Mouse (Mus musculus) common myeloid progenitor, adult 5-6 weeks (primary cell): Measurements from ENCODE around the gene Fam83c. TPM values are rescaled to one million over a fixed set of nuclear protein-coding genes. Genes with fewer than 3 reads are reported as not detected.

Experiments
- ATAC-seq: replicated peaks from 2 replicates; pipeline ENCODE4 v1.8.0; 2016; ENCODE audit warnings: low read depth, mild to moderate bottlenecking, moderate TSS enrichment, inconsistent platforms; ENCODE audit not compliant: poor library complexity, severe bottlenecking
- total RNA-seq: library from RNA; stranded (forward); fragments of 200-1000, 187-1606 nt; gene quantifications from 2 replicates; pipeline ENCODE4 v1.2.3, GENCODE M21; 2017

Gene Fam83c
- total RNA-seq, 1 experiment from 2014 or later = not detected

GRCm38 (mm10) chr2:155804053-155804452 lies 30.6 kb downstream of the Fam83c start:
- no peak for ATAC-seq

GRCm38 (mm10) chr2:155802761-155803160 lies 31.9 kb downstream of the Fam83c start:
- no peak for ATAC-seq

DNA sequence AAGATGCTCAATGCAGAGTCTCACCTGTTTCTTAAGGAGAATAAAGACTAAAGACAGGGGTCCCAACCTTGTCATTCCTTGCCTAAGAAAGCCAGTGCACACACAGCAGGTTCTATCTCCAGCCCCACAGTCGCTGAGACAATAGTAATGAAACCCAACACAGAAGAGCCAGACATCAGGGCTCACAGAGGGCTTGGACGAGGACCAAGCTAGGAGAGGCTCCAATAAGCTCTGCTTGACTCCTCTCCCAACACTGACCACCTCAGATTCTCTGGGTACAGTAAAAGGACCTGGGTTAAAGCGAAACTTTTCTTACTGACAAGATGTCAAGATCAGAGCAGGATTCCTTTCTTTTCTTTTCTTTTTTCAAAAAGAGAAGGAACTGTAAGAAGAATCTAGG lies 36.0 kb downstream of the Fam83c start:
- no peak for ATAC-seq

DNA sequence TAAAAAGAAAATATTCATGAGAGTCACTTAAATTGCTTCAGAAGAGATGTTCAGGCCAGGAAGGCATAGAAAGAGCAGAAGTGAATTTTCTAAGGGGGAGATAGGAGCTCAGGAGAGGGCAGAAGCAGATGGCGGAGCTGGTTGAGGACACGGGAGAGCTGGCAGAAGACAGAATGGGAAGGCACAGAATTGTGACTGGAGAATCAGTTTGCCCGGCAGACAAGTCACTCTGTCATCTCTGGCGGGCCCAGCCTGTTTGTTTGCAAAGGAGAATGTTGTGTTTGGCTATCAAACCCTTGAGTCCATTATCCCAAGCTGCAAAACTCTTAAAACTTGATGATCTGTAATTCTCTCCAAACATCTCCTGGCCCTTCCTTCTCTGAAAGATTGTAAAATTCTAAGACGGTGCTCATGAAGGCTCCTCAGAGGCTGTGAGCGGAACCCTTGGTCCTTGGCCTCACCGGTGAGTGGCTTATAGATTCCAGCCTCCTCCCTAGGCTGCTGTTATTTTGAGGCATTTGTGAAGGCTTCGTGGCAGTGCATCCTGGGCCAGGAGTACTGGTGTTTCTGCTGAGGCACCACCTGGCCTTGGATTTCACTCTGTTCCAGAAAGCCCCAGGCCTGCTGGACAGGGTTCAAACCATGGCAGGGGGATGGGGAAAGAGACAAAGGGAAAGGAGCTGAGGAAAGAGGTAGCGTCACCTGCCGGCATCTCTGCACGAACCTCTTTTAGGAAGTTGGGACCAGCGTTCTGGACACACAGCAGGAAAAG lies 39.8 kb downstream of the Fam83c start:
- no peak for ATAC-seq

DNA sequence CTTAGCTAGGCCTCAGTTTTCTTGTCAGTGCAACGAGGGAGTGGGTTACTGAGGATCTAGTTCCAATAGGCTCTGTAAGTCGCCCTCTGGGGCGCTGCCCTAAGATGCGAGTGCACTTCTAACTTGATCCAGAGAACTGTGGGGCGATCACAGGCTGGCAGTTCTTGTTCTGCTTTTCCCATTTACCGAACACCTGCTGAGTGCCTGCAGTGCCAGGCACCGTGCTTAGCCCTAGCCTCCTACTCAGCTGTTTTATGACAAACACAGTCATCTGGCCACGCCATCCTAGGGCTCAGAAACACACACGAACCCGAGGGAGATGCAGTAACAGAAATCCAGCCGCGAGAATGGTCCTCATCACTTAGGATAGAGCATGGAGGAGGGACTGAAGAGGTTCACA lies 41.8 kb downstream of the Fam83c start:
- ATAC-seq = 0 out of 2 replicates have a peak, but pooled peaks have one; percentile 15

GRCm38 (mm10) chr2:155787949-155788931 lies 46.4 kb downstream of the Fam83c start:
- ATAC-seq = no peak

DNA sequence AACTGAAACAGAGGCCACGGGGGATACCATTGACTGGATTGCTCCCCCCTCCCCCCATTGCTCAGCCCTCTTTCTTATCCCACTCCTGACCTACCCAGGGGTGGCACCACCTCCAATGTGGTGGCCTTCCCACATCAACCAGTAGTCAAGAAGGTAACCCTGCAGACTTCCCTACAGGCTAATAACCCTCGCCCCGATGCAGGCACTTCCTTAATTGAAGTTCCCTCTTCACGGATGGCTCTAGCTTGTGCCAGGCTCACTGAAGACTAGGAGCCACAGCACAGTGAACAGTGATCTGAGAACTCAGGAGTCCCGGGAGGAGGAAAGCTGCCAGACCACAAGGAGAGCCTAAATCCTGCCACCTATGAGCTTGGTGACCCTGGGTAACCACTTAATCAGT lies 47.7 kb downstream of the Fam83c start:
- ATAC-seq = peak; percentile 65; the same call in 1 of the 2 replicates

- no peak for ATAC-seq
These were observed 50.1 kb downstream of the Fam83c start for GRCm38 (mm10) chr2:155784534-155784933.

DNA sequence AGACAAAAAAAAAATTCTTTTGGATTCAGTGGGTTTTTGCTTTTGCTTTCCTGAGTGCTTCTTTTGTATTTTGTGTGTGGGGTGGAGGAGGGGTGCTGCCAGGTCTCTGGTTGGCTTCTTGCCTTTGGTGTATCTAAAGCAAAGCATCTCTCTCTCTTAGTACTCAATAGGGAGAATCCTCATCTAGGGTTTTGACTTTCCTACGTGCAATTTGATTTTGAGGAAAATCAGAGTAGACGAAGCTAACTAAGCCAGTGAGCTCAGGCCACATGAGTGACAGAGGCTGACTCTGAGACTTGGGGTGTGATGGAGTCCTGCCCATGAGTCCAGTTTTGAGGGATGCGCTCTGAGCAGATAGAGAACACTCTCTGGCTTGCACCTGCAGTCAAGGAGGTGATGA lies 55.1 kb downstream of the Fam83c start:
- ATAC-seq = no peak

GRCm38 (mm10) chr2:155779066-155779465 lies 55.6 kb downstream of the Fam83c start:
- ATAC-seq = no peak

GRCm38 (mm10) chr2:155778004-155778403 lies 56.6 kb downstream of the Fam83c start:
- no peak for ATAC-seq

DNA sequence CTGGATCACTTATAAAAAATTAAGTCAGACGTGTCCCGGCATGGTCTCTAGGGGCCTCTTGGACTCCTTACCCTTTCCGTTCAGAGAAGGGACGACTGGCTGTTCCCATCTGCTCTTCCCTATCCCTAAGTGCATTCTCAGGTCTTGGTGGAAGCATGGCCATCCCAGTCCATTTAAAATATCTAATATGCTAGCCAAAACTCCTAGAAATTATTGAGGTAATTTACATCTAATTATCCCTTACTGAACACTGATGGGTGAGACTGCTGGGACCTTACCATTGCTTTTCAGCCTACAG lies 57.0 kb downstream of the Fam83c start:
- no peak for ATAC-seq

Other genes starting within 250 kb of the Fam83c start
- gene Gss, start 242.0 kb downstream of the Fam83c start, total RNA-seq = 18.4 and 22.5 TPM in 2 replicates
- gene Myh7b, start 223.6 kb downstream of the Fam83c start, total RNA-seq = 0.05 TPM in 1 of 2 replicates, not detected in the other
- 73.5 and 77.3 TPM in 2 replicates for gene Trpc4ap, start 142.5 kb downstream of the Fam83c start, total RNA-seq
- 27.8 and 36.5 TPM in 2 replicates for gene Edem2, start 105.4 kb downstream of the Fam83c start, total RNA-seq
- not detected in 2 replicates for gene Gm17581, start 99.0 kb downstream of the Fam83c start, total RNA-seq
- gene Procr, start 83.7 kb downstream of the Fam83c start, total RNA-seq = 0.39 and 3.4 TPM in 2 replicates
- gene Mmp24, start 59.5 kb downstream of the Fam83c start, total RNA-seq = 0.32 TPM in 1 of 2 replicates, not detected in the other
- 12.5 and 15.3 TPM in 2 replicates for gene BC029722, start 15.4 kb downstream of the Fam83c start, total RNA-seq
- gene Eif6, start 7.9 kb downstream of the Fam83c start, total RNA-seq = 49.4 and 83.3 TPM in 2 replicates
- 58.5 and 105 TPM in 2 replicates for gene Uqcc1, start 95.5 kb upstream of the Fam83c start, total RNA-seq
- gene Gm15557, start 105.9 kb upstream of the Fam83c start, total RNA-seq = not detected in 2 replicates
- gene Gdf5, start 110.5 kb upstream of the Fam83c start, total RNA-seq = not detected in 2 replicates
- 36.6 and 46.4 TPM in 2 replicates for gene Cep250, start 121.6 kb upstream of the Fam83c start, total RNA-seq
- gene 6430550D23Rik, start 173.1 kb upstream of the Fam83c start, total RNA-seq = 4.3 TPM in 1 of 2 replicates, not detected in the other
- gene Ergic3, start 173.2 kb upstream of the Fam83c start, total RNA-seq = 55.3 and 84.7 TPM in 2 replicates
- gene Fer1l4, start 218.1 kb upstream of the Fam83c start, total RNA-seq = not detected in 2 replicates
- gene Spag4, start 230.3 kb upstream of the Fam83c start, total RNA-seq = 2.4 and 2.6 TPM in 2 replicates